Mouse (Mus musculus): ENCODE measurements around the gene Aph1b. TPM values are rescaled to one million over a fixed set of nuclear protein-coding genes. Genes with fewer than 3 reads are reported as not detected.

The Aph1b gene
- total and polyA plus RNA-seq, 3 experiments, result 0.68 to 0.93 (median 0.91) TPM

- Histone ChIP-seq H3K4me3 (replicated peaks in 1 of 3; ENCODE audit: low read depth in 2 of 3, low read length in 2 of 3, poor library complexity in 1 of 3) (no peak overlapping the region), H3K9me3 (replicated peaks; ENCODE audit: low read length) (no peaks in the 10 kb centered on the region), H3K79me2 (replicated peaks; ENCODE audit: control insufficient read depth, extremely low read depth, insufficient read depth, poor library complexity, severe bottlenecking) (no peaks in the 10 kb centered on the region), H3K9ac (ENCODE audit: insufficient read depth, low read depth) (no peak overlapping the region), H3K27ac (ENCODE audit: insufficient read depth, low read depth) (no peak overlapping the region), H3K36me3 (replicated peaks in 1 of 2; ENCODE audit: control insufficient read depth in 1 of 2, insufficient read depth in 1 of 2, low read length in 1 of 2) (peaks cover 0 to 79% of the 10 kb centered on the region in 2 experiments), H3K4me2 (ENCODE audit: insufficient read depth, low read depth, poor library complexity, severe bottlenecking) (no peak overlapping the region), H3K4me1 (ENCODE audit: control insufficient read depth in 1 of 2, insufficient read depth in 2 of 2) (no peaks in the 10 kb centered on the region), H3K27me3 (replicated peaks) (no peaks in the 10 kb centered on the region)
- DNase-seq (ENCODE audit: extremely low read depth), result no peak
- dilution Hi-C loops (cut with MboI; ENCODE audit: extremely low pct_ligation_motif_present, extremely low pct_unique_long_range_greater_than_20kb, low sequenced_read_pairs) (no loop called here), in situ Hi-C loops (cut with MboI; ENCODE audit: low pct_ligation_motif_present, low pct_unique_long_range_greater_than_20kb, low sequenced_read_pairs) (no loop called here)
- TF ChIP-seq TBP (conservative IDR thresholded peaks at IDR 0.05; ENCODE audit: low read depth, low read length), result no peak
- TF ChIP-seq SMC3 (IDR thresholded peaks at IDR 0.05; ENCODE audit: low read depth, low read length), result no peak
Observed at GRCm38 (mm10) chr9:66732791-66733691, 62.2 kb downstream of the Aph1b start.

GRCm38 (mm10) chr9:66731284-66731683, 64.0 kb downstream of the Aph1b start:
- Histone ChIP-seq H3K79me2 (replicated peaks; ENCODE audit: control insufficient read depth, extremely low read depth, insufficient read depth, poor library complexity, severe bottlenecking) (no peaks in the 10 kb centered on the region), H3K36me3 (replicated peaks in 1 of 2; ENCODE audit: control insufficient read depth in 1 of 2, insufficient read depth in 1 of 2, low read length in 1 of 2) (peaks cover 0 to 80% of the 10 kb centered on the region in 2 experiments), H3K27me3 (replicated peaks) (no peaks in the 10 kb centered on the region), H3K9ac (ENCODE audit: insufficient read depth, low read depth) (no peak overlapping the region), H3K27ac (ENCODE audit: insufficient read depth, low read depth) (no peak overlapping the region), H3K4me2 (ENCODE audit: insufficient read depth, low read depth, poor library complexity, severe bottlenecking) (no peak overlapping the region), H3K4me1 (ENCODE audit: control insufficient read depth in 1 of 2, insufficient read depth in 2 of 2) (no peaks in the 10 kb centered on the region), H3K4me3 (replicated peaks in 1 of 3; ENCODE audit: low read depth in 2 of 3, low read length in 2 of 3, poor library complexity in 1 of 3) (no peak overlapping the region), H3K9me3 (replicated peaks; ENCODE audit: low read length) (no peaks in the 10 kb centered on the region)
- dilution Hi-C loops (cut with MboI; ENCODE audit: extremely low pct_ligation_motif_present, extremely low pct_unique_long_range_greater_than_20kb, low sequenced_read_pairs), result no loop called here
- in situ Hi-C loops (cut with MboI; ENCODE audit: low pct_ligation_motif_present, low pct_unique_long_range_greater_than_20kb, low sequenced_read_pairs), result no loop called here
- no peak for TF ChIP-seq CHD1 (IDR thresholded peaks at IDR 0.05; ENCODE audit: low read depth, low read length)
- no peak for TF ChIP-seq MEF2A (IDR thresholded peaks at IDR 0.05; ENCODE audit: borderline replicate concordance, low read depth, low read length)
- no peak for TF ChIP-seq SMC3 (IDR thresholded peaks at IDR 0.05; ENCODE audit: low read depth, low read length)
- no peak for TF ChIP-seq MAFK (IDR thresholded peaks at IDR 0.05; ENCODE audit: insufficient replicate concordance, low read length)
- TF ChIP-seq CHD2 (IDR thresholded peaks at IDR 0.05; ENCODE audit: low read length), result no peak
- TF ChIP-seq E2F4 (IDR thresholded peaks at IDR 0.05; ENCODE audit: insufficient replicate concordance, low read depth, low read length), result no peak
- TF ChIP-seq MXI1 (IDR thresholded peaks at IDR 0.05; ENCODE audit: low read depth, low read length), result no peak
- no peak for TF ChIP-seq GABPA (IDR thresholded peaks at IDR 0.05; ENCODE audit: insufficient replicate concordance, low read depth, low read length)
- TF ChIP-seq MYC (IDR thresholded peaks at IDR 0.05; ENCODE audit: low read depth, low read length), result no peak
- TF ChIP-seq TBP (conservative IDR thresholded peaks at IDR 0.05; ENCODE audit: low read depth, low read length), result no peak
- TF ChIP-seq CTCF (conservative IDR thresholded peaks at IDR 0.05 in 1 of 2, IDR thresholded peaks at IDR 0.05 in 1 of 2; ENCODE audit: low read depth in 2 of 2, low read length in 2 of 2), result no peak
- no peak for TF ChIP-seq JUN (IDR thresholded peaks at IDR 0.05; ENCODE audit: insufficient read depth, low read depth, low read length)
- no peak for TF ChIP-seq EP300 (IDR thresholded peaks at IDR 0.05; ENCODE audit: low read length)
- no peak for TF ChIP-seq ZNF384 (IDR thresholded peaks at IDR 0.05; ENCODE audit: low read depth, low read length)
- no peak for TF ChIP-seq NELFE (IDR thresholded peaks at IDR 0.05; ENCODE audit: low read depth, low read length)
- TF ChIP-seq RCOR1 (conservative IDR thresholded peaks at IDR 0.05; ENCODE audit: low read depth, low read length), result no peak
- TF ChIP-seq KAT2A (IDR thresholded peaks at IDR 0.05; ENCODE audit: insufficient replicate concordance, low read length), result no peak
- DNase-seq (ENCODE audit: extremely low read depth), result no peak

Measured in CH12.LX (cell line).